Mouse (Mus musculus) heart, postnatal 36 days (tissue): ENCODE measurements at regions not wholly inside any gene's neighbourhood (a gene's known extent, or its start where the extent isn't known, plus 50 kb on each side); places are given as distances from the start of the nearest gene placed in this dataset.
"Not testable (repeated sequence)": the region's sequence is repeated elsewhere in the genome, so short reads cannot be mapped to it uniquely, and the experiment has no call there.

Source experiments
- DNase-seq, 2 experiments: peaks; one replicate each; pipeline ENCODE4 v3.0.0; 2021 to 2022
- intact Hi-C: fragments of 180-260 bp; cut with DNase I; formaldehyde crosslinking; loops from one replicate; pipeline ENCODE4 v1.15.1; 2025

GRCm38 (mm10) chr6:60657117-60657911 is 172.3 kb downstream of the Snca start:
- intact Hi-C loops: no loop called here

GRCm38 (mm10) chr6:60646983-60647617 is 182.6 kb downstream of the Snca start:
- intact Hi-C loops, DNase-seq: not testable (repeated sequence)

More at GRCm38 (mm10) chr6:60657117-60657911, 172.3 kb downstream of the Snca start:
- DNase-seq: no peak

DNA sequence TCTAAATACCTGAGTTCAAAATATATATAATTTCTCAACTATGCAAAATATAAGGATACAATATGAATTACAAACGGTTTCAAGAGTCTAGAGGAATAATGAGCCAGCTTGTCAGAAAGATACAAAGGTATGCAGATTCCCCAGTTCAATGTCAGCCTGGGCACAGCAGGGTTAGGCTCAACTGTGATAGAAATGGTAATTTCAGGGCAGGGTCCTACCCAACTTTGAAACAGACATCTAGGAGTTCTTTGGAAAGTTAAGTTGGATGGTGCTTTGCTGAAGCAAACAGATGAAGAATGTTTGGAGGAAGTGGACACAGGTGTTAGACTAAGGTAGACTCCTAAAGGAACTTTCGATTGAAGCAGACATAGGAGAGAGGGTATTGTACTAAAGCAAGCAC is 187.4 kb downstream of the Snca start:
- intact Hi-C loops: no loop called here
- DNase-seq: no peak

DNA sequence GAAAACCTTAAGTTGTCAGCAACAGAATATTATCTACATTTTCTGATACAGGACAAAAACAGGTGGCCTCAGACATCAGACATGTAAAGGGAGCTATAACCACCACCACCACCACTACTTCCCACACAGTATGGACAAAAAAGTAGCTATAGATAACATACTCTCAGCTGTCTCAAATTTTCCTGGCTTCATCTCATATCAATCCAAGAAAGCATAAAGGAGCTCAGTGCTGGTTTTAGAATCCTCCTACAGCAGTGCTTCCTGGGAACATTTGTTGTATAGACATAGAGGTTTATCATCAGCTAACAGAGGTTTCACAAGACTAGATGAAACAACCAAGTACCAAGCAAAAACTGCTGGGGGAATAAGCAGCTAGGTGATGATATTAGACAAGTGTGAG is 213.3 kb downstream of the Snca start:
- DNase-seq: no peak
- intact Hi-C loops: no loop called here

- DNase-seq: no peak
- intact Hi-C loops: no loop called here
These were observed 229.5 kb downstream of the Snca start for GRCm38 (mm10) chr6:60600201-60600600.

GRCm38 (mm10) chr6:60564261-60564660 is 265.4 kb downstream of the Snca start:
- no peak for DNase-seq
- intact Hi-C loops: no loop called here

DNA sequence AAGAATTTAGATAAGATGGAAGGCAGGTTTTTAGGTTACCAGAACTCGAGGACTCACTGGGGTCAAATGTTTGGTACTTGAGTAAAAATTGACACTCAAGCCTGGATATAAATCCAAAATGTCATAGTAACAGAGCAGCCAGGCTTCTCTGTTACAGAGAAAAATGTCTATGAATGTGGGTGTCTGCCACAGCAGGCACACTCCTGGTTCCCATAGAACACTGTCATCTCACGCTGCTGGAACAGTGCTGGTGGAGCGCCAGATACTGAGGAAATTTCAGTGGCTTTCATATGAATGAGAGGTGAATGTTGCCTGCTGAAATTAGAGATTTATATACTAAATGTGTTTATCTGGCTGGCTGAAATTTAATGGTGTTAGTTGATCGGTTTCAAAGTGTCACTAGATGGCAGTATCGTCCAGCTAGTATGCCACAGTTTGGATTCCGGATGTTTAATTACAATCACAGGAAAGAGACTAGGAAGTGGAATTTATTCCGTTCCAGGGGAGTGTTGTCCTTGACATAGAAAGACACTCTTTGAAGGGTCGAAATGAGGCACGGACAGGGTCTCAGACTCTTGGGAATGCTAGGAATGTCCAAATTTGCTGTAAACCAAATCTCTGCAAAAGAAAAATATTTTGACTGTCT is 273.9 kb downstream of the Snca start:
- peak; percentile 1 to 4 for DNase-seq
- intact Hi-C loops: loop anchor here (1.0 to 5.0 kb wide), 2 partner anchors 392 to 746 kb away; no protein-coding TSS in a partner anchor
